Mouse (Mus musculus) cerebellum, postnatal 4 days (tissue): ENCODE results near the gene Arhgap15.
A peak's percentile ranks its signal among the peaks of the same experiment; 100 is the strongest.

Experiments used
- DNase-seq, 2 experiments: peaks; one replicate each; pipeline ENCODE4 v3.0.0; 2022; ENCODE audit warnings: low spot score in 2 of 2, mixed read lengths in 1 of 2

Arhgap15 gene

DNA sequence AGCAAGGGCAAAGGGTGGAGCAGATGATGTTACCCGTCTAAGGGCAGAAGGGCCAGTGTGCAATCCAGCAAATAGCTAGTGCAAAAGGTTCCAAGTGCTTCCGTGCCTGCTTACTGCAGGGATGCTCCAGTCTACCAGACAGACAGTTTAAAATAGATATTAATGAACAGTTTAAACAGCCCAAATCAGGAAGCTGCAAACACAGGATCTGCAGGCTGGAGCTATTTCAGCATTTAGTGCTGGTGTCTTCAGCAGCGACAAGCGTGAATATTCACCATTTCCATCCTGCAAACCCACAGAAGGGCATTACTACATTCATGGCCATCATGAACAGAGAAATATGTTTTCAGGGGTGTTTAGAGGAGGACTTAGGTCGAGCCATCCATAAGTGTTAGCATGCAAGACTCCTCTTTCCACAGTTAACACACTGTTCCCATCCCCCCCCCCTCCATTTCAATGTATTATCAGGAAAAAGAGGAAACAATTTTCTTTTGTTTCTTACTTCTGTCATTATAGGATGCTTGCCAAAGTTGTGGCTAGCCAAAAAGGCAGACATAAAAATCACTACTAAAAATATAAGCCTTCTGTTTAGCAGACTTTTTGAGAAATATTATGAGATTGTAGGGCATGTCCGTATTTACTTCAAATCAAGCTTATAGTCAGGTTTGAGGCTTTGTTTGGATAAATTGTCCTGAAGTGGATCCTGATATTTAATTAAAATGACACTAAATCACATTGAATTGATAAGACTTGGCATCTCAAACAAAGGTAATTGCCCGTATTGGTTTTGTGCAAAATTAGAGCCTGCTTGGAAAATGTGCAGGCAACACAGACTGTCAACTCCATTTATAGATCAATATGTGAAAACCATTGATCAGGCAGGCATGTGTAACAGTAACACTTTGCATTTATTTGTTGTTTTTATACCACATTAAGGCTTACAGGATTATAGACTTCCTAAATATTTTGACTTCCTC, 35.4 kb downstream of the Arhgap15 start:
- no peak for DNase-seq

DNA sequence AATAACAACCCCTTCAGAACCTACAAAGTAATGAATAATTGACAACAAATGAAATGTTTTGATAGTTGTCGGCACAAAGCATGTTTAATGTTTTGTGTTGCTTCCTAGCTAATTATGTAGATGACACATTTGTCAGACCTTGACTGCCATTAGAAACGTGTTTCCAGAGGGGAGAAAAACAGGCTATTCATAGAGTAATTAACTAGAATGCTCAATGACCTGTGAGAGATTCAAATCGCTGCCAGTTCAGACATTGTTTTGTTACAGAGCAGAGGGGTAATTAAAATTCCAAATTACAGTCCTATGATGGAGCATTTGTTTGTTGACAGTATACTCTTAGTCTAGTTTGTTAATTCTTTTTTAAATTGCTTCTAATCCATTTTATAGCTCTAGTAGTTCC, 37.5 kb downstream of the Arhgap15 start:
- DNase-seq = no peak

DNA sequence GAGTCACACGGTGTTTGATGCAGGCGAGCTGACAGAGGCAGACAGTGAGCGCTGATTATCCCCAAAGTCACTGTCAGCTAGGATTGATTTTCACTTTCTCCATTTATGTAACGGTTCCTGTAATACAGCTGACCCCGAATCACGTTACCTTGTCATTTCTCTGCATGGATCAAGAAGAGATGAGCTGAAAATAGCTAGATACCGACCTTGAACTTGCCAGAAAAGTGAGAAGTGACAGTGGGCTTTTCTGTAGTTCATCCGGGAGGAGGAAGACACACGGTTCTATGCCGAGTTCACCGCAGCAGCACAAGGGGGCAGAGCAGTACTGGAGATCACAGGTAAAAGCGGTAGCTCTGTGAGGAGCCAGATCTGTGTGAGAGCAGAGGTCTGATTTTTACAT, 38.5 kb downstream of the Arhgap15 start:
- peak; percentile 25 to 50 for DNase-seq

DNA sequence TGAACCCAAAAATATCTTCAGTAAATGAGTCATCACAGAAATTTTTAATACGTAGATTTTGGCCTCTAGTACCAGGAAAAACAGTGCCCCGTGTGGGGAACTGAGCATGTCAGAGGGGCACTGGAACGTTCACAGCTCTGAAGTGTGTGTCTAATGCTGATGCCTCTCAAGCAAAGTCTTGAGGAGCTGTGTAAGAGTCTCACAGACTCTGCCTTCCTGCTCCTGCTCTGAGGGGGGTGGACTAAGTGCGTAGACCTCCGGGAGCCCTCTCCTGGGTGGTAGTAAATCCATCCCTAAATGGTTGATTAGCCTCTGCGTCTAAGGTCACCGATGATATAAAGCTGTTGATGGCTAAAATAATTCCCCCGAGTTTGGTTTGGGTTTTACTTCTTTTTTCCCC, 39.9 kb downstream of the Arhgap15 start:
- no peak for DNase-seq

DNA sequence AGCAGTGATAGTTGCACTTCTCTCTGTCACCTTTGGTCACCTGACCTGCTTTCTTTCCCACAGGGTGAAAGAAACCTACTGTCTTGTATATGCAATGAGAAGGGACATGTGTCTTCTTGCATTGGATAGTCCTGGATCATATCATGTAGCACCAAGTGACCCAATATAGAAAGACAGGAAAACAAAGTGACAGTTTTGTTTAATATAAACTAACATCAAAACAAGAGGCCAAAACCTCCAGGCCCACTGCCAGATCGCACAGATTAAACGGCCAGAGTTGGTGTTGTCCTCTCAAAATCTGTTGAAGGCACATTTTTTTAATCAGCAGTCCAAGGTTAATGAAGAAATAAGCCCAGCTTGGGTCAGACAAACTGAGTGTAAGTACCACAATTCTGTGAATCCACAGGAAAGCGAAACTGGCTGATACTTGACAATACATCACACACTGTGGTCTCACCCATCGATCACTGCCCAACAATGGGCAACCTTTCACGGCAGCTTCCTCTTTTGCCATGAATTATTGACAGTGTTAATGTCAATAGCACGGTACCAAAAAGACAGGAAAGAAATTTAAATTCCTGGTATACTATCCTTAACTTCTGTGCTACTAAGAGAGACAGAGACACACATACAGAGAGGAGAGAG, 41.5 kb downstream of the Arhgap15 start:
- no peak for DNase-seq

DNA sequence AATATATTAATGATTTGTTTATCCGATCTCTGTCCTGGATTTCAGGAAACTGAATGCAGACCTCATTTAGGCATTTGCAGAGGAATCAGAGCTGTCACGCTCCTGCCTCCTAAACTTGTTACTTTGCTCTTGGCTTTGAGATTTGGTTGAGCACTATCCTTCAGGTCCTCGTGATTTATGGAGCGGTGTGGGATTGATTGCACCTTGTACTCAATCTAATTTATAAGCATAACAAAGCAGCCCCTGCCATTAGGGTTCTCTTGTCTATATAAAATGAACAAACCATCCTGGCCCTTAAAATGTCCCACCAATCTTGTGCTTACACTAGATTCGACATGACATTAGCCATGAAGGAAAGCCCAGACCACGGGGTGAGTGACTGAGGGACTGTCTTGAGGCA, 43.0 kb downstream of the Arhgap15 start:
- DNase-seq = no peak

DNA sequence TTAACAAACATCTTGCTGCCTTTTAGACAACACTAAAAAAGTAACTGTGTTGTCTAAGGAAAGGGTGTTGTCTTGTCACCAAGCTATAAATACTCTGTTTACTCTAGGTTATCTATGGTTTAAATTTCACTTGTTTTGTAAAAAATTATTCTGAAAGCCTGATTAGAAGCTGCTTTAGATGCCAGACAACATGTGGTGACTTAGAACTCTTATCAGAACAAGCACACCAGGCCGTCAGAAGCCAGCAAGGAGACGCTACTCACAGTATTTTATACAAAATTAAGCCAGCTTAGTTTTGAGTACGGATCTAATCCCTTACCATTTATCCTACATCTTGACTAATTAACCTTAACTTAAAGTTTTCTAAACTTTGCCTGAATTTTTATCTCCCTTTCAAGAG, 44.5 kb downstream of the Arhgap15 start:
- DNase-seq = no peak

DNA sequence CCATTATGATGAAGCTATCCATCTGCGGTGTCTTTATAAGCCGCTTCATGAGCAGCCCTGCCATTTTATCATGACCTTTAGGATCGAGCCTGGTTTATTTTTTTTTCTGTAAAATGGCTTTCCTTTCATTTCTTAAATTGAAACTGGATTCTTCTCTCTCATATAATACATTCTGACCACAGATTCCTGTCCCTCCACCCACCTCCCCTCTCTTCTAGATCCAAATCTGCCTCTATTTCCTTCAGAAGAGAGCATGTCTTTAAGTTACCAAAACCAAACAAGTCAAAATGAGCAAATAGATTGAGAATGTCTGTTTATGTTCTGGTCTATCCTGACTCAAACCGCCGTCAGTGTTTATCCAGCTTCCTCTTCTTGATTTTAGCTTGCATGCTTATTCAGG, 46.1 kb downstream of the Arhgap15 start:
- DNase-seq = no peak

DNA sequence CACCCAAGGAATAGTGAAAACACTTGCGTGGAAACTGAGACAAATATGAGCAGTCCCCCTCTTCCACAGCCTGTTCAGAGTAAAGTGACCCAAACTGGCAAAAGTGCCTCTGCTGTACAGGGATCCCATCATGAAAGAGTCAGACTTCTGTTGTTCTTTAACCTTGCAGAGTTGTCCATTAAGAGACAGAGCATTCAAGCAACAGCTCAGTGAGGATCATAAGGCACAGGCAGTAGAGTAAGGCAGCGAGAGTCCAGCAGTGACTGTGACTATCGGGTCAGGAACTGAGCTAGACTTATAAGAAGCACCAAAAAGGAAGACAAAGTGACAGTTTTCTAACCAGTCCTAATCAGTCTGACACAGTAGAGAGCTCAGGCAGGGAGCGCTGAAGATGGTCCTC, 47.8 kb downstream of the Arhgap15 start:
- DNase-seq = no peak

DNA sequence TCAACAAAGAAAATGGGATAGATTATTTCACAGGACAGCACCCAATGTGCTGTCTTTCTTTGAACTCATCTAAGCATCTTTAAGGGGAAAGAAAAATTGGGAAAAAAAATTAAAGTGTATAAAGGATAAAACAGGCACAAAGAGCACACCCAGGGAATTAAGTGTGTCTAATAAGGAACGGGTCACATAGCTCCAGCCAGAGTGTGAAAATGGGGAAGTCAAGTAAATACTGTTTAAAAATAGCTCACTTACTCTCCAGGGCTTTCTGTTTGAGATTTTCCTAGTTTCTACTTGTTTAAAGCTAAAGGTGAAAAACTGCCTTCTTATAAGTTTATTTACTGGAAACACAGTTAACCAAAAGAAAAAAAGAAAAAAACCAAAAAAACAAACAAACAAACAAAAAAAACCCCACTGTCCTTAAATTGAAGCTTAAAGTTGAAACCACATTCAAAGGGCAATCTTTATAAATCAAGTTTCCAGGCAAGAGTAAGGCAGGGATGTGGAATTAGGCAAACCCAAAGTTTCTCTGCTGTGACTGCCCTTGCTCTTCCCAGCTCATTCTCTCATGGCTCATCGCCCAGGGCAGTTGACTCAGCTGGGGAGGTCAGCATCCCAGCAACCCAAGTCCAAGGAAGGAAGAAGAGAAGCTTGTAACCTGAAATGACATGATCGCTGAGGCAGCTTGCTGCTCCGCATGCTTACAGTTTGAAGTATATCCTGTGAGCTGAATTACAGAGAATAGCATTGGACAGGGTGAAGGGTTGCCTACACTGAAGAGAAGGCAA, 57.5 kb downstream of the Arhgap15 start:
- no peak for DNase-seq

DNA sequence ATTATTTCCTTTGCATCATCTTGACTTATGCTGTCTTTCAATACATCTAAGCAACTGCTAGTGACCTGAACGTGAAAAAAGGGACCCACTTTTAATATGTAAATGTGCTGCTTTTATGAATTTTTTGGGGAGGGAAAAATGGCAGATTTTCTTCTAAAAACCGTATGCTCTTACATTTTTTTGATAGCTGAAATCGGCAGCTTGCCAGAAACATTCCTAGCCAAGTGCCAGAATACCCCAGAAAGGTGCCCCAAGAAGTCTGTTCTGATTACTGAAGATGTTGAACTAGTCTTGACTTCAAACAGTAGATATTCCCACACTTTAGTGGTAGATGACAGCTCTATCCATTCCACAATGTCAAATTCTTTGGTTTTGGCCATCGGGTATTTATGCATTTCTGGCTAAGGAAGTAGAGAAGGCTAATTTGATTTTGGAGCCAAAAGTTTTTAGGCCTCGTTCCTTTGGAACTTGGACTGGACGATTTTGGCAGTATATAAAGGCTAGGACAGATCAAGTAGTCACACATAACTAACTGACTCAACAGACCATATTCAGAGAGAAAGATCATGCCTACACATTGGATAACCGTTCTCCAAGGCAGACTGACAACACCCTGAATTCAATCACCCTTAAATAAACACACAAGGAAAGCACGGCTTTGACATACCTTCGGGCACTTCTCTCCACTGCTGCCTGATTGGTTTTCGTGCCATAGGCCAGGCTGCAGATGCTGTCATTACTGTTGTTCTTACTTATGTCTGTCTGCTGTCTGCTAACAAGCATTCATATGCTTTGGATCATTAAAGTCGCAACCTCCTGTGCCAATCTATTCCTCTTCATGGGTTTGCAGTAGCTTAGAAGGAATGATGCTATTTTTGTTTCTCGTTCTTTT, 67.5 kb downstream of the Arhgap15 start:
- DNase-seq = no peak

DNA sequence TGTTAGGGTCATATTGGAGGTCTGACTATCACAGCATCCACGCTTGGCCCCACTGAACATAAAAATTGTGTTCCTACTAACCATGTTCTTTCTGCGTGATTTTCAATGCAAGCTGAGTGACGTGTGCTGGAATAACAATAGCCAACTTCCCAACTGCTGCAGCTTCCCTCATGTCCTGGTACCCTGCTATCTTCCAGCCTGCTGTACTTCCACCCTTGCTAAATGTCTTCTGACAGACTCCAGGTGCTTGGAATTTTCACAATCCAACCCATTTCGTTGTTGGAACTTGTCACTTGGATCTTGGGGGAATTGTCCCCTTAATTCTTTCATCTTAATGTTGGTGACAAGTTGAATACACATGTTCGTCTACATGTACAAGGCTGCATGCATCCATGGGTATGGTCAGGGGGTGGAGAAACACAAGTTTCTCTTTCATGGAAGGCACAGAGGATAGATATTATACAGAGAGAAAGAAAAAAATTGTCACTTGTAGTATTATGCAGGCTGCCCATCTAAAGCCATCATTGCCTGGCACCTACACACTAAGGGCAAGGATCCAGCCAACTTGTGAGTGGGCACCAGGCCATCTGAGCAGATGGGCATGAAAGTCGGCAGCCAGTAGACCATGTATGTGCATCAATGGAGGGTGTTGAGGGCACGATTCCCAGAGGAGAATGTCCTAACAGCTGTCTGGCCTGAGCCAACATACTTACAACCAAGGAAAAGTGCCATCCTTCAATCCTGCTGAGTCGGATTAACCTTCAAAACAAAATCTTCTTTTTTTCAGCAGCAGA, 68.4 kb downstream of the Arhgap15 start:
- peak; percentile 34 to 87 for DNase-seq

DNA sequence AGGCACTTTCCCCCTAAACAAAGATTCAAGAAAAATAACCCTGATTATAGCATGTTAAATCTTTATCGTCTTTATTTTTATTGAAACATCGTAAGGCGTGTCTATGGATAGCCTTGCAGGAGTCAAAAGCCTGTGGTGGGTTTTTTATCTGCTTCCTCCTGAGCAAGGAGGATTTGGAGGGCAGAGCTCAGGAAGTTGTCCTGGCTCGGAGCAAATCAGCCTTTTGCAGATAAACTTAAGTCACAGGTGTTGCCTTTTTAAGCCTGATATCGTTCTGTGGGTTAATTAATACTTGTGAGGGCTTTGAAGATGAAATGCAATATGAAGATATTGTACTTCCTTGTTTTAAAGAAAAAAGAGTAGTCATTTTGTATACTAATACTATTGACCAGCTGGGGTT, 87.3 kb downstream of the Arhgap15 start:
- DNase-seq = no peak

DNA sequence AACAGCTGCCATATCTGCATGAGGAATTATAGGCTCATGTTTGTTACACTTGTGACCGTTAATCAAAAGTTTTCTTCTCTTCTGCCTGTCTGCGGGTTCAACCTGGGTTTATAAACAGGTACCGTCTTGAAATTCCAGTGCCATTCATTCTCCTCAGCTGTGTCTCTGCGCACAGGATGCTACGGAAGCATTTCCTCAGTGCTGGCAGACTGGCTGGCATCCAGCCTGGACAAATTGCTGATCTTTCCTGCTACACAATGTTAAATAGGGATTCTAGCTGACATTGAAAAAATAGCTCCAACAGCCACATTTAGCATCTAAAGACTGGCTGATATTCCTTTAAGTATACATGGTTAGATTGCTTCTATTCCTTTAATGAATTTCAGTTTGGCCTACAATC, 93.0 kb downstream of the Arhgap15 start:
- no peak for DNase-seq

DNA sequence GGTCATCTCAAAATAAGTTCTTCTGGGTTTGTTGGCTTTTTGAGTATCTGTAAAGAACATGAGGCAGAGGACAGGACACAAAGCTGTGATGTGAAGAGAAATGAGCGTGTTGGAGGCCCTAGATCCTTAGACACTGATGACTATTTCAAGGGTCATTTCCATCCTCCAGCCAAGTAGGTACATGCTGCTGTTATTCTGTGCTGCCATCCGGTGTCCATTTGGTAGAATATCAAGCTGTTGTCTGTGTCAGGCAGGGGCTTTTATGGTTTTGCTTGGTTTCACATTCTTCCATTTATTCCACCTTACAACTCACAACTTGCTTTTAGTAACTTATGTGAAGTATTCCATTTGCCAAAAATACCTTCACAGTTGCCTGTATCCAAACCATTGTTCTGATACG, 102.6 kb downstream of the Arhgap15 start:
- DNase-seq = peak in 1 of 2 experiments; percentile 10

DNA sequence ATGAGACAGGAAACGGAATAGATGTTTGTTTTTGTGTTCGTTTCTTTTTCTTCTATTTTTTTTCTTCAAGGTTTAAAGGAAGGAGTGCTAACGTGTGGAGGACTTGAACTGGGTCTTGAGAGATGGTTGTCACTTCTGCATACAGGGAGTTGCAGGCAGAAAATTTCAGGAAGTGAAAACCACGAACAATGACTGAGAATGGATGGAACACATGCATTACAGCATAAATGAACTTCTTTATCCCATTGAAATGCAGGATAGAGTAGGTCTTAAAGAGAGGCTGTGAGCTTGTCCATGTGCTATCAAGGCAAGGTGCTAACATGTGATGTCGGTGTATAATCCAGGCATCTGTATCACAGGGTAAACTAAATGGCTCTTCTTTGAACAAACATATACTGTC, 114.1 kb downstream of the Arhgap15 start:
- DNase-seq = no peak

DNA sequence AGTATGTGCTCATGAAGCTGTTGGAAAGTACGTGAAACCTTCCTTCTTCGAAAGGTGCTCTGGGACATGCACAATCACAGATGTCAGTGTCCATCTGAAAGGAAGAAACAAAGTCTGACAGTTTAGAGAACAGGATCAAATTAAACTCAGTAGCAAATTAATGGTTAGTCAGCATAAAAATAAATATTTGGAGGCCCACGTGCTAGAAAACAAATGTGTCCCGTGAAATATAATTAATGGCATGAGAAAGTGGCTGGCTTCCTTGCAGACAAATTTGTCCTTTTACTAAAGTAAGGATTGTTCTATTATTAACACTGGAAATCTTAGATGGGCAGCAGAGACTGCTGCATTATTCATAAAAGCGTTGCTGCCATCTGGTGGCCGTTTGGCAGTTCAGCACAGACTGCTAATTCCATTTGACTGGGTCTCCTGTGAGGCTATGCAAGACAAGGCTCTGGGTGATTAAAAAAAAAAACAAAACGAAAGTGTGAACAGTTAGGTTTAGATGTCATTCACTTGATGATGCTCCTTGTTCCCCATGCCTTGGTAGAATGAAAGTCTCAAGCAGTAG, 153.9 kb downstream of the Arhgap15 start:
- peak; percentile 43 to 74 for DNase-seq

DNA sequence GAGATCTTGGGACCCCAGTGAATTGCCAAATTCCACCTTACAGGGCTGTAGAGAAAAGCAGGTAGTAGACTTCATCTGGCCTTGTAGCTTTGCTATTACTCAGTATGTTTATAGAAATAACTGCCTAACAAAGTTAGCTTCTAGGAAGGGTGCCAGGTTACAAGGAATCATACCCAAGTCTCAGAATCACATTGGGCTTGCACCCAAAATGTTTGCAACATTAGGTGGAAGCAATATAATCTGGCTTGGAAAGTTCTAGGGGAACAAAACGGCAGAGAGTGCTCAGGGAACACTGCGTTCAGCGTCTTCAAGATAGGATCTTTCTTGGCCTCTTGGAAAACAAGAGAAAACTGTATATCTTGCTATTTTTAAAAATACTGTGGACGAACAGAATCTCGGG, 158.9 kb downstream of the Arhgap15 start:
- no peak for DNase-seq

DNA sequence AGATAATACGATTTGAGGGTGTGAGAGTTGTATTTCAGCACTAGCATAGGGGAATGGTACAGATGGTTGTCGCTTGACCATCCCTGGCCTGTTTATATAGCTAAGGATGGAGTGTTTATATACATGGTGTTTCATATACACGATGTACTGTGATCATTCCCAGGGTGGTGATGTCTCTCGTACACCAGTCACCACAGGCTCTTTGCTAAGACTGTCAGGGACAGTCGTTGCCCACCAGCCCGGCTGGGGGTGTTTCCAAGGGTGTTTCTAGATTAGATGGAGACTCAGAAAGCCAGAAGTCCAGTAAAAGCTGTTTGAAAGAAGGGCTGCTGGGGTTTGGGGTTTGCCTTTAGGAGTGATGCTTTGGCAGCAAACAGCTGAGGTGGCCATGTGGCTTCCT, 165.5 kb downstream of the Arhgap15 start:
- DNase-seq = no peak

DNA sequence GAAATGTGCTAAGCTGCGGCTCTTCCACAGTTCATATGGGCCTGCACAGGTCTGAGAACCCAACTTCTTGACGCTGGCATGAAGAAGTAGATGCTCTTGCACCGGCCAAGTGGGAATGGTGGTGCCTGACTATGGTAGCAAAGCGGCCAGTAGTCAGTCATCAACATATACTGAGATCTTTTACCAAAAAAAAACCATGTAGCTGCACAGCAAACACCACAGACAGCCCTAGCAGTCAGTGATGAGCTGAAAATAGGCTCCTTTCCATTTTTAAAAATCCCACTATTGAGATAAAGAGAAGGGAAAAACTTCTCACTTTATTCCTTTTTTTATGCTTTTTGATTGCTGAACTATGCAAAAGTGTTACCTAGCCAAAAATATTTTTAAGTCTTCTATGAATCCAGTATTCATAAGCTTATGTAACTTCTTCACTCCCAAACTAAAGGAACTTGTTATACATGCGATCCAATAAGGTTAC, 175.3 kb downstream of the Arhgap15 start:
- DNase-seq = no peak
